Mouse (Mus musculus) megakaryocyte, adult 5-6 weeks (primary cell): ENCODE data around the gene Smox. TPM values are rescaled to one million over a fixed set of nuclear protein-coding genes. Genes with fewer than 3 reads are reported as not detected.

ENCODE experiments used
- ATAC-seq: 2 replicates; pipeline ENCODE4 v1.8.0; 2016; ENCODE audit warnings: mild to moderate bottlenecking, inconsistent platforms; ENCODE audit not compliant: poor library complexity, severe bottlenecking
- total RNA-seq, 2 experiments: library from RNA; stranded (forward) in 1 of 2; stranded (reverse) in 1 of 2; fragments of 153-499, 151-499 nt in 1 of 2; fragments of 221-1000, 200-1000 nt in 1 of 2; gene quantifications; 2 replicates each; pipeline versions ENCODE4 v1.2.3 to v1.2.4; 2015 to 2017

The Smox gene
- total RNA-seq, 2 experiments from 2014 or later, result 16.1 to 17.4 TPM

GRCm38 (mm10) chr2:131550474-131550873 lies 59.2 kb downstream of the Smox start:
- no peak for ATAC-seq

- ATAC-seq, result no peak
Measured at GRCm38 (mm10) chr2:131550906-131551305, 59.6 kb downstream of the Smox start.

- no peak for ATAC-seq
Measured at GRCm38 (mm10) chr2:131551701-131552620, 60.7 kb downstream of the Smox start.

- peak; percentile 71 for ATAC-seq
Measured at GRCm38 (mm10) chr2:131552736-131553400, 61.6 kb downstream of the Smox start.

- no peak for ATAC-seq
Measured at GRCm38 (mm10) chr2:131557896-131558295, 66.6 kb downstream of the Smox start.

- ATAC-seq, result no peak
Measured at GRCm38 (mm10) chr2:131560205-131560919, 69.1 kb downstream of the Smox start.

- no peak for ATAC-seq
Measured at GRCm38 (mm10) chr2:131561344-131561870, 70.1 kb downstream of the Smox start.

GRCm38 (mm10) chr2:131561891-131562585 lies 70.7 kb downstream of the Smox start, which contains the start of gene Adra1d:
Gene Adra1d, minus strand, starts transcription at chr2:131562283.
- no peak for ATAC-seq

GRCm38 (mm10) chr2:131562586-131563122 lies 71.4 kb downstream of the Smox start:
- no peak for ATAC-seq

Other genes starting within 250 kb of the Smox start
- 60.1 and 74.2 TPM in 2 replicates for gene Pank2, start 229.0 kb upstream of the Smox start, total RNA-seq (2015)
- 42.9 and 51.0 TPM in 2 replicates for gene Pank2, start 229.0 kb upstream of the Smox start, total RNA-seq (2017)
- gene Rnf24, start 138.6 kb upstream of the Smox start, total RNA-seq (2015), result 3.6 and 4.0 TPM in 2 replicates
- gene Rnf24, start 138.6 kb upstream of the Smox start, total RNA-seq (2017), result 1.8 and 3.9 TPM in 2 replicates
- gene Adra1d, start 70.8 kb downstream of the Smox start, total RNA-seq (2015), result not detected in 2 replicates
- gene Adra1d, start 70.8 kb downstream of the Smox start, total RNA-seq (2017), result not detected in 2 replicates